Mouse (Mus musculus): ENCODE data around the gene Vsig8. TPM values are rescaled to one million over a fixed set of nuclear protein-coding genes. Genes with fewer than 3 reads are reported as not detected.

Vsig8 gene
- polyA plus RNA-seq, 1 experiment from 2014 or later, result 1.3 TPM

- ATAC-seq, result no peak
- no peaks in the 10 kb centered on the region for H3K9me3 ChIP-seq (replicated peaks; ENCODE audit: control insufficient read depth, low read length, poor library complexity, severe bottlenecking)
- 40% methylated on average over 15 of the region's 15 CpGs for WGBS
- H3K36me3 ChIP-seq (ENCODE audit: control insufficient read depth, insufficient read depth, low read length), result no peaks in the 10 kb centered on the region
- no peak overlapping the region for H3K9ac ChIP-seq (ENCODE audit: low read depth, low read length)
- no peak overlapping the region for H3K4me3 ChIP-seq (ENCODE audit: low read depth, low read length)
- H3K4me1 ChIP-seq (ENCODE audit: control insufficient read depth, insufficient read depth, low read length), result peaks cover 11% of the 10 kb centered on the region; the same call in 1 of the 2 replicates
- no peaks in the 10 kb centered on the region for H3K27me3 ChIP-seq (ENCODE audit: control insufficient read depth, insufficient read depth, low read depth, low read length)
- no peak overlapping the region for H3K4me2 ChIP-seq (ENCODE audit: low read length)
- no peak overlapping the region for H3K27ac ChIP-seq (ENCODE audit: low read length)
Observed at GRCm38 (mm10) chr1:172525027-172525764, 30.5 kb upstream of the Vsig8 start.

- ATAC-seq, result no peak
- Histone ChIP-seq H3K9me3 (replicated peaks; ENCODE audit: control insufficient read depth, low read length, poor library complexity, severe bottlenecking) (no peaks in the 10 kb centered on the region), H3K9ac (ENCODE audit: low read depth, low read length) (no peak overlapping the region), H3K27ac (ENCODE audit: low read length) (no peak overlapping the region), H3K36me3 (ENCODE audit: control insufficient read depth, insufficient read depth, low read length) (no peaks in the 10 kb centered on the region), H3K4me2 (ENCODE audit: low read length) (no peak overlapping the region), H3K27me3 (ENCODE audit: control insufficient read depth, insufficient read depth, low read depth, low read length) (no peaks in the 10 kb centered on the region), H3K4me3 (ENCODE audit: low read depth, low read length) (no peak overlapping the region), H3K4me1 (ENCODE audit: control insufficient read depth, insufficient read depth, low read length) (peaks cover 7% of the 10 kb centered on the region; the same call in 1 of the 2 replicates)
- 74% methylated on average over 7 of the region's 7 CpGs for WGBS
Observed at GRCm38 (mm10) chr1:172525971-172526370, 29.8 kb upstream of the Vsig8 start.

GRCm38 (mm10) chr1:172526380-172527081 lies 29.2 kb upstream of the Vsig8 start:
- Histone ChIP-seq H3K27ac (ENCODE audit: low read length) (no peak overlapping the region), H3K9ac (ENCODE audit: low read depth, low read length) (no peak overlapping the region), H3K9me3 (replicated peaks; ENCODE audit: control insufficient read depth, low read length, poor library complexity, severe bottlenecking) (no peaks in the 10 kb centered on the region), H3K4me3 (ENCODE audit: low read depth, low read length) (no peak overlapping the region), H3K4me2 (ENCODE audit: low read length) (no peak overlapping the region), H3K36me3 (ENCODE audit: control insufficient read depth, insufficient read depth, low read length) (no peaks in the 10 kb centered on the region), H3K4me1 (ENCODE audit: control insufficient read depth, insufficient read depth, low read length) (peaks cover 1% of the 10 kb centered on the region; the same call in 1 of the 2 replicates), H3K27me3 (ENCODE audit: control insufficient read depth, insufficient read depth, low read depth, low read length) (no peaks in the 10 kb centered on the region)
- ATAC-seq, result no peak
- WGBS, result 70% methylated on average over 23 of the region's 23 CpGs

GRCm38 (mm10) chr1:172527431-172527830 lies 28.3 kb upstream of the Vsig8 start:
- Histone ChIP-seq H3K9ac (ENCODE audit: low read depth, low read length) (no peak overlapping the region), H3K27me3 (ENCODE audit: control insufficient read depth, insufficient read depth, low read depth, low read length) (no peaks in the 10 kb centered on the region), H3K4me2 (ENCODE audit: low read length) (no peak overlapping the region), H3K36me3 (ENCODE audit: control insufficient read depth, insufficient read depth, low read length) (no peaks in the 10 kb centered on the region), H3K27ac (ENCODE audit: low read length) (no peak overlapping the region), H3K4me3 (ENCODE audit: low read depth, low read length) (no peak overlapping the region), H3K4me1 (ENCODE audit: control insufficient read depth, insufficient read depth, low read length) (peaks cover under 1% of the 10 kb centered on the region; the same call in 1 of the 2 replicates), H3K9me3 (replicated peaks; ENCODE audit: control insufficient read depth, low read length, poor library complexity, severe bottlenecking) (no peaks in the 10 kb centered on the region)
- ATAC-seq, result no peak
- 92% methylated on average over 10 of the region's 10 CpGs for WGBS

GRCm38 (mm10) chr1:172528701-172529100 lies 27.0 kb upstream of the Vsig8 start:
- no peak overlapping the region for H3K9ac ChIP-seq (ENCODE audit: low read depth, low read length)
- peaks cover 7% of the 10 kb centered on the region; the same call in 1 of the 2 replicates for H3K4me1 ChIP-seq (ENCODE audit: control insufficient read depth, insufficient read depth, low read length)
- 5% methylated on average over 7 of the region's 7 CpGs for WGBS
- peak; percentile 19; the same call in 1 of the 2 replicates for ATAC-seq
- H3K27ac ChIP-seq (ENCODE audit: low read length), result no peak overlapping the region
- no peak overlapping the region for H3K4me3 ChIP-seq (ENCODE audit: low read depth, low read length)
- no peak overlapping the region for H3K4me2 ChIP-seq (ENCODE audit: low read length)
- no peaks in the 10 kb centered on the region for H3K9me3 ChIP-seq (replicated peaks; ENCODE audit: control insufficient read depth, low read length, poor library complexity, severe bottlenecking)
- H3K27me3 ChIP-seq (ENCODE audit: control insufficient read depth, insufficient read depth, low read depth, low read length), result no peaks in the 10 kb centered on the region
- no peaks in the 10 kb centered on the region for H3K36me3 ChIP-seq (ENCODE audit: control insufficient read depth, insufficient read depth, low read length)

GRCm38 (mm10) chr1:172530544-172531220 lies 25.1 kb upstream of the Vsig8 start:
- ATAC-seq, result no peak
- no peaks in the 10 kb centered on the region for H3K36me3 ChIP-seq (ENCODE audit: control insufficient read depth, insufficient read depth, low read length)
- 28% methylated on average over 8 of the region's 8 CpGs for whole genome bisulfite sequencing

GRCm38 (mm10) chr1:172532551-172532950 lies 23.2 kb upstream of the Vsig8 start:
- peak overlapping the region; percentile 47 for H3K4me2 ChIP-seq (ENCODE audit: low read length)
- no peaks in the 10 kb centered on the region for H3K36me3 ChIP-seq (ENCODE audit: control insufficient read depth, insufficient read depth, low read length)
- peak; percentile 74 for ATAC-seq
- 1% methylated on average over 13 of the region's 13 CpGs for WGBS
- peak overlapping the region; percentile 36; the same call in 1 of the 2 replicates for H3K9ac ChIP-seq (ENCODE audit: low read depth, low read length)
- no peaks in the 10 kb centered on the region for H3K27me3 ChIP-seq (ENCODE audit: control insufficient read depth, insufficient read depth, low read depth, low read length)
- H3K4me3 ChIP-seq (ENCODE audit: low read depth, low read length), result peak overlapping the region; percentile 26
- H3K4me1 ChIP-seq (ENCODE audit: control insufficient read depth, insufficient read depth, low read length), result peaks cover 7% of the 10 kb centered on the region; the same call in 1 of the 2 replicates
- 0 out of 2 replicates have a peak overlapping the region, but pooled peaks have one; percentile 23 for H3K27ac ChIP-seq (ENCODE audit: low read length)
- no peaks in the 10 kb centered on the region for H3K9me3 ChIP-seq (replicated peaks; ENCODE audit: control insufficient read depth, low read length, poor library complexity, severe bottlenecking)

More at GRCm38 (mm10) chr1:172530544-172531220, 25.1 kb upstream of the Vsig8 start:
- Histone ChIP-seq H3K27ac (ENCODE audit: low read length) (no peak overlapping the region), H3K4me3 (ENCODE audit: low read depth, low read length) (no peak overlapping the region), H3K9ac (ENCODE audit: low read depth, low read length) (no peak overlapping the region), H3K9me3 (replicated peaks; ENCODE audit: control insufficient read depth, low read length, poor library complexity, severe bottlenecking) (no peaks in the 10 kb centered on the region), H3K4me1 (ENCODE audit: control insufficient read depth, insufficient read depth, low read length) (peaks cover 7% of the 10 kb centered on the region; the same call in 1 of the 2 replicates), H3K4me2 (ENCODE audit: low read length) (no peak overlapping the region), H3K27me3 (ENCODE audit: control insufficient read depth, insufficient read depth, low read depth, low read length) (no peaks in the 10 kb centered on the region)

GRCm38 (mm10) chr1:172535116-172535515 lies 20.6 kb upstream of the Vsig8 start:
- Histone ChIP-seq H3K27ac (ENCODE audit: low read length) (no peak overlapping the region), H3K4me3 (ENCODE audit: low read depth, low read length) (no peak overlapping the region), H3K36me3 (ENCODE audit: control insufficient read depth, insufficient read depth, low read length) (no peaks in the 10 kb centered on the region), H3K9me3 (replicated peaks; ENCODE audit: control insufficient read depth, low read length, poor library complexity, severe bottlenecking) (no peaks in the 10 kb centered on the region), H3K4me2 (ENCODE audit: low read length) (no peak overlapping the region), H3K4me1 (ENCODE audit: control insufficient read depth, insufficient read depth, low read length) (peaks cover 11% of the 10 kb centered on the region), H3K27me3 (ENCODE audit: control insufficient read depth, insufficient read depth, low read depth, low read length) (no peaks in the 10 kb centered on the region), H3K9ac (ENCODE audit: low read depth, low read length) (no peak overlapping the region)
- 76% methylated on average over 16 of the region's 16 CpGs for WGBS
- ATAC-seq, result no peak

All from midbrain, embryonic 16.5 days (tissue).